Mouse (Mus musculus) heart, adult 9 months (tissue): Measurements from ENCODE around the gene Scn9a.

Source experiments
- DNase-seq, 2 experiments: peaks; one replicate each; pipeline ENCODE4 v3.0.0; 2022; ENCODE audit warnings: low spot score in 2 of 2

The Scn9a gene

DNA sequence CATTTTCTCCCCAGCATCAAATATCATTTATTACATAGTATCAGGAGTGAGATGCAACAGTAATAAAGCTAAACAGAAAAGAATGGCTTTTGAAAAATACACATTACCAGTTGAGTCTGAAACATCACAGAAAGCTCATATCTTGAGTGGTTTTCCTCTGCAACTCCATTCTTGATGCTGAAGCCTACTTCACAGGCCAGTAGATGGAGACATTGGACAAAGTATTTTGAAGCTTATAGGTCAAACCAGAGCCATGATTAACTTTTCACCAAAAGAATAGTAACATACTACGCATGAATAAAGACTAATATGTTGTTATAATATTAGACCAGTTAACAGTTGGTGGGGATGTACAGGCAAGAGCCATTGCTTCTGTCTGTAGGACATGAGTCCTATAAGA lies 172.3 kb downstream of the Scn9a start:
- no peak for DNase-seq

DNA sequence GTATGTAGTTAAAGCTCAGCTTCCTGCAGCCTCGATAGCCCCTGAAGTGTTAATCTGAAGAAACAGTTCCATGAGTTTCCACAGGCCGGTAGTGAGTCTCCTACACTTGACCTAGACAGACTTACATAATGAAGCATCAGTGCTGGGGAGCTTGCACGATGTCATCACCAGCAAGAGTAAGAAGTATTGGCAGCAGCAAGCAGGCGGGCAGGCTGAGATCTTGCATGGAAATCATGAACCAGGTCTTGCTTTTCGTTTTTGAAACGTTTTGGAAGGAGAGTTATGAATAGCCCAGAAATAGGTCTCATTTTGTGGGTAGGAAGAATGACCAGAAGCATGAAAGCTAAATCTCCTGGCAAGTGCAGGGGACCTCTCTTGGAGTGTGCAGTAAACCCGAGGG lies 194.1 kb downstream of the Scn9a start, which contains the start of gene Scn1a:
TSS of gene Scn1a (minus strand) at position 130 of the 400 bp plus-strand sequence.
- DNase-seq, result no peak

DNA sequence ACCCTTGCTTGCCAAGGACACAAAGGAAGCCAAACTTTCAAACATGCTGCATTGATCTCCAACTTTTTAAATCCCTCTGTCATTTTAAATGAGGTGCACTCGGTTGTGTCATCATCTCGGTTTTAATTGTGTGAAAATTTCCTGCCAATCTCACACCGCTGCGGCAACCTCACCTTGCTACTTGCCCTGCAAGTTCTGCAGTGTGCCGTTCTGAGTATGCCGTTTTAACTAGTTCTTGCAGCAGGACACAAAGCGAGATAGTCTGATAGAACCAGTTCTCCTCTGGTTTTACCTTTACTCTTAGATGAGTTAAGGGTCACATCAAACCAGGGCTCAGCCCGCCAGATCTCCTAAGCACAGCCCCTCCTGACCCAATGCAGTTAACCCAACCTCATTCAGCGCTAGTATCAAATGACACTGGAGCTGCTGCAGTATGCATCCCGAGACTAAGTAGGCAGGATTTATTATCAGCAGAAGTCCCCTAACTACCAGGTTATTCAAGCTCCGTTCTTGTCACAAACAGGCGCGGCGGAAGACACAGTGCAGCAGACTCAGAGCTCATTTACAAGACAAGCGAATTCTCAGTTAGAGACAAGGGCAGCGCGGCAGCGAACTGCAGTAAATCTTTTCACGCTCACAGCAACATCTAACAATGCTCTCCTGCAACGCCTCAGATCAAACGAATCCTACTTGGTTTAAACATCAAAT lies 194.8 kb downstream of the Scn9a start:
- DNase-seq, result no peak

DNA sequence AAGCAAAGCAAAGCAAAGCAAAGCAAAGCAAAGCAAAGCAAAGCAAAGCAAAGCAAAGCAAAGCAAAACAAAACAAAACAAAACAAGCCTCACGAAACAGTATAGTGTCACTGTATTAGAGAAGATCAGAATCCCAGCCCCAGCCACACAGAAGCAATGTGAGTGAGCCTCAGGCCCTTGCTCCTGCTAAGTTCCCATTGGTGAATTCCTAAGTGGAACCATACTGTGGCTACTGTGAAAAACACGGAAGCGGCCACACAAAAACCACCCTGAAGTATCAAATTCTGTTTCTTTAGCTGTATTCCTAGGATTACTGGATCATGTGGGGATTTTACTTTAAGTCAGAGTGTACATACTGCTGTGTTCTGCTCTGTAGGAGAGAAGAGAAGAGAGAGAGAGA lies 198.5 kb downstream of the Scn9a start:
- DNase-seq, result no peak
